Mouse (Mus musculus) heart, adult 2 months (tissue): ENCODE measurements around the gene Tenm3. TPM values are rescaled to one million over a fixed set of nuclear protein-coding genes. Genes with fewer than 3 reads are reported as not detected.
A peak's percentile ranks its signal among the peaks of the same experiment; 100 is the strongest.

Experiments used
- DNase-seq, 2 experiments: peaks; one replicate each; pipeline ENCODE4 v3.0.0; 2021
- H3K27ac ChIP-seq: fragments of 200-600 bp; 2 replicates; pipeline ENCODE4 v1.8.1; 2022
- H3K27me3 ChIP-seq: fragments of 200-500 bp; 2 replicates; pipeline ENCODE4 v1.6.1; 2012; ENCODE audit warnings: mild to moderate bottlenecking, low read length, inconsistent platforms, mixed read lengths; ENCODE audit not compliant: control insufficient read depth, insufficient read depth
- H3K36me3 ChIP-seq: fragments of 200-500 bp; 2 replicates; pipeline ENCODE4 v1.6.1; 2012; ENCODE audit warnings: low read length, inconsistent platforms; ENCODE audit not compliant: control insufficient read depth, insufficient read depth
- H3K4me1 ChIP-seq: fragments of 200-500 bp; 2 replicates; pipeline ENCODE4 v1.6.1; 2011; ENCODE audit warnings: low read length; ENCODE audit not compliant: control insufficient read depth, insufficient read depth
- H3K4me3 ChIP-seq: fragments of 200-600 bp; 2 replicates; pipeline ENCODE4 v1.8.1; 2022
- H3K79me2 ChIP-seq: fragments of 200-500 bp; replicated peaks from 2 replicates; pipeline ENCODE4 v1.6.1; 2012; ENCODE audit warnings: mild to moderate bottlenecking, inconsistent platforms, low read length, moderate library complexity, mixed read lengths; ENCODE audit not compliant: control insufficient read depth, insufficient read depth
- H3K9ac ChIP-seq: fragments of 200-500 bp; 2 replicates; pipeline ENCODE4 v1.6.1; 2012; ENCODE audit warnings: low read depth, mild to moderate bottlenecking, control low read depth, inconsistent platforms, low read length, mixed read lengths
- CTCF ChIP-seq: fragments of 200-600 bp; IDR thresholded peaks from 2 replicates; pipeline ENCODE4 v1.8.1; 2022; ENCODE audit warnings: antibody characterized with exemption, mild to moderate bottlenecking, moderate library complexity
- EP300 ChIP-seq: fragments of 200-500 bp; IDR thresholded peaks from 2 replicates; pipeline ENCODE4 v1.6.1; 2011; ENCODE audit warnings: low read depth, low read length, control low read depth; ENCODE audit not compliant: insufficient read depth
- POLR2A ChIP-seq: fragments of 200-500 bp; IDR thresholded peaks from 2 replicates; pipeline ENCODE4 v1.6.1; 2011; ENCODE audit warnings: mild to moderate bottlenecking, low read depth, low read length, control low read depth; ENCODE audit not compliant: insufficient read depth
- WGBS: fragments of 180-500 bp; shearing (Covaris S2); methylation state at CpG from one replicate; pipeline ENCODE4 v1.1.7; 2018; 5-methylcytosine and 5-hydroxymethylcytosine counted together
- intact Hi-C: fragments of 180-260 bp; cut with DNase I; formaldehyde crosslinking; loops from one replicate; pipeline ENCODE4 v1.15.1; 2025
- polyA plus RNA-seq: library from polyadenylated mRNA; depleted of rRNA; stranded (reverse); fragments of >200 nt; gene quantifications from 2 replicates; pipeline ENCODE4 v1.2.3, GENCODE M21; 2012
- total RNA-seq, 2 experiments: library from RNA; stranded (reverse); gene quantifications; 2 replicates each; pipeline ENCODE4 v1.2.3; 2021

Tenm3 gene
- total and polyA plus RNA-seq, 3 experiments = 2.0 to 3.8 (median 2.2) TPM

DNA sequence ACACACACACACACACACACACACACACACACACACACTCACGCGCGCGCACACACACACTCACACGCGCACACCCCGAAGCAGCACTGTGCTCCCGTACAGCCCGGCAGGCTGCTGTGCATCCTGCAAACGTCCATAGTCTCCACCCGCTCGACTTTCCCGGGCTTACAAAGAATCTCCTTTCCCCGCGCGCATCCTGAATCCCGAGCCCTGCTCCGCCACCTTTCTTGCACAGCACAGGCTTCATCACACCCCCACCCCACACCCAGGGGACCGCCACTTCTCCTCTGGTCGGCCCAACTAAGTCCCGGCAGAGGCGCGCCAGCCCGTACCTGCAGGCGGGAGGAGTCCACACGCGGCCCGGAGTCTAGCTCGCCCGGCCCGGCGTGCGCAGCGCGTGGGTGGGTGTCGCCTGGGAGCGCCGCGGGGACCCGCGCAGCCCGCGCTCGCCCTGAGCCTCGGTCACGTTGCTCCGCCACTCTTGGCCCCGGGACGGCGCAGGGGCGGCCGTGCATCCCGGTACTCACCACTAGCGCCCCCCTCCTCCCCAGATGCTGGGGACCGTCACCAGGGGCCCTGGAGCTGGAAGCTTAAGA, 288.1 kb downstream of the Tenm3 start:
- WGBS = 1% methylated on average over 55 of the region's 55 CpGs
- no peaks in the 10 kb centered on the region for H3K4me1 ChIP-seq
- no peaks in the 10 kb centered on the region for H3K36me3 ChIP-seq
- DNase-seq = peak; percentile 34 to 53
- TF ChIP-seq CTCF (0 out of 2 replicates have a peak, but pooled peaks have one; percentile 6), POLR2A (no peak)
- H3K9ac ChIP-seq = peak overlapping the region; percentile 64
- no peaks in the 10 kb centered on the region for H3K79me2 ChIP-seq
- peaks cover 10% of the 10 kb centered on the region for H3K27me3 ChIP-seq
- H3K4me3 ChIP-seq = peak overlapping the region; percentile 53
- no peak overlapping the region for H3K27ac ChIP-seq
- intact Hi-C loops = loop anchor here (10.0 kb wide), 1 partner anchor 129 kb away; no protein-coding TSS in a partner anchor

- Histone ChIP-seq H3K4me3 (peak overlapping the region; percentile 53), H3K79me2 (no peaks in the 10 kb centered on the region), H3K4me1 (no peaks in the 10 kb centered on the region), H3K36me3 (no peaks in the 10 kb centered on the region), H3K27ac (peak overlapping the region; percentile 43; the same call in 1 of the 2 replicates), H3K27me3 (peaks cover 10% of the 10 kb centered on the region), H3K9ac (peak overlapping the region; percentile 64)
- intact Hi-C loops = loop anchor here (10.0 kb wide), 1 partner anchor 130 kb away; no protein-coding TSS in a partner anchor
- under 1% methylated on average over 74 of the region's 86 CpGs for WGBS
- TF ChIP-seq EP300 (no peak), POLR2A (no peak), CTCF (no peak)
- DNase-seq = peak; percentile 70 to 77
These were observed 288.8 kb downstream of the Tenm3 start for GRCm38 (mm10) chr8:48554762-48555545.

GRCm38 (mm10) chr8:48553791-48554288, 289.9 kb downstream of the Tenm3 start:
- no peak for DNase-seq
- 10% methylated on average over 9 of the region's 9 CpGs for WGBS
- H3K27ac ChIP-seq = no peak overlapping the region
- no peaks in the 10 kb centered on the region for H3K79me2 ChIP-seq
- peaks cover 10% of the 10 kb centered on the region for H3K27me3 ChIP-seq
- TF ChIP-seq POLR2A (no peak), EP300 (no peak), CTCF (no peak)
- no peaks in the 10 kb centered on the region for H3K4me1 ChIP-seq
- no peaks in the 10 kb centered on the region for H3K36me3 ChIP-seq
- H3K4me3 ChIP-seq = peak overlapping the region; percentile 36; the same call in 1 of the 2 replicates
- no peak overlapping the region for H3K9ac ChIP-seq
- intact Hi-C loops = loop anchor here (10.0 kb wide), 1 partner anchor 131 kb away; no protein-coding TSS in a partner anchor

- intact Hi-C loops = loop anchor here (10.0 kb wide), 1 partner anchor 132 kb away; no protein-coding TSS in a partner anchor
These were observed 291.4 kb downstream of the Tenm3 start for GRCm38 (mm10) chr8:48552306-48552705.

GRCm38 (mm10) chr8:48551370-48551769, 292.4 kb downstream of the Tenm3 start:
- peaks cover 10% of the 10 kb centered on the region for H3K27me3 ChIP-seq
- no peaks in the 10 kb centered on the region for H3K4me1 ChIP-seq
- H3K4me3 ChIP-seq = no peak overlapping the region
- no peak for DNase-seq
- intact Hi-C loops = loop anchor here (10.0 kb wide), 1 partner anchor 133 kb away; no protein-coding TSS in a partner anchor
- H3K36me3 ChIP-seq = no peaks in the 10 kb centered on the region
- no peak overlapping the region for H3K27ac ChIP-seq
- no peak overlapping the region for H3K9ac ChIP-seq
- TF ChIP-seq CTCF (no peak), POLR2A (no peak), EP300 (no peak)
- 50% methylated on average over 5 of the region's 5 CpGs for WGBS
- no peaks in the 10 kb centered on the region for H3K79me2 ChIP-seq

More at GRCm38 (mm10) chr8:48552306-48552705, 291.4 kb downstream of the Tenm3 start:
- Histone ChIP-seq H3K36me3 (no peaks in the 10 kb centered on the region), H3K4me3 (no peak overlapping the region), H3K9ac (no peak overlapping the region), H3K79me2 (no peaks in the 10 kb centered on the region), H3K27me3 (peaks cover 10% of the 10 kb centered on the region), H3K27ac (no peak overlapping the region), H3K4me1 (no peaks in the 10 kb centered on the region)
- DNase-seq = no peak
- TF ChIP-seq EP300 = no peak
- TF ChIP-seq CTCF = no peak
- TF ChIP-seq POLR2A = no peak
- WGBS = 86% methylated on average over 2 of the region's 2 CpGs
